Mouse (Mus musculus) c-Kit-positive CD71-positive TER-119-positive erythroid progenitor cells, embryonic 14.5 days (primary cell): ENCODE results near the gene Fzr1.
A peak's percentile ranks its signal among the peaks of the same experiment; 100 is the strongest.

ENCODE experiments used
- DNase-seq: peaks from one replicate; pipeline ENCODE4 v3.0.0-alpha.2; 2013; ENCODE audit warnings: low spot score

The Fzr1 gene

GRCm38 (mm10) chr10:81402227-81402765 lies 24.0 kb upstream of the Fzr1 start:
- no peak for DNase-seq

- DNase-seq = peak; percentile 70
Measured at GRCm38 (mm10) chr10:81401521-81402226, 23.4 kb upstream of the Fzr1 start.

- DNase-seq = no peak
Measured at GRCm38 (mm10) chr10:81401205-81401520, 22.8 kb upstream of the Fzr1 start.

GRCm38 (mm10) chr10:81400371-81401204 lies 22.3 kb upstream of the Fzr1 start:
- DNase-seq = no peak

- no peak for DNase-seq
Measured at GRCm38 (mm10) chr10:81399798-81400308, 21.5 kb upstream of the Fzr1 start.

- no peak for DNase-seq
Measured at GRCm38 (mm10) chr10:81399296-81399695, 21.0 kb upstream of the Fzr1 start.

GRCm38 (mm10) chr10:81396749-81397148 lies 18.4 kb upstream of the Fzr1 start:
- no peak for DNase-seq

GRCm38 (mm10) chr10:81395865-81396264 lies 17.5 kb upstream of the Fzr1 start:
- DNase-seq = no peak

GRCm38 (mm10) chr10:81395127-81395526 lies 16.8 kb upstream of the Fzr1 start:
- peak; percentile 61 for DNase-seq

GRCm38 (mm10) chr10:81393456-81394063 lies 15.2 kb upstream of the Fzr1 start:
- no peak for DNase-seq

GRCm38 (mm10) chr10:81392781-81393185 lies 14.5 kb upstream of the Fzr1 start, which contains the start of gene Smim24:
TSS of gene Smim24 (plus strand) at chr10:81393051.
- no peak for DNase-seq

- DNase-seq = no peak
Measured at GRCm38 (mm10) chr10:81392270-81392669, 14.0 kb upstream of the Fzr1 start.

- no peak for DNase-seq
Measured at GRCm38 (mm10) chr10:81390678-81390965, 12.3 kb upstream of the Fzr1 start.

- peak; percentile 54 for DNase-seq
Measured at GRCm38 (mm10) chr10:81389801-81390677, 11.7 kb upstream of the Fzr1 start.

- no peak for DNase-seq
Measured at GRCm38 (mm10) chr10:81389373-81389772, 11.1 kb upstream of the Fzr1 start.

- DNase-seq = no peak
Measured at GRCm38 (mm10) chr10:81388505-81389055, 10.3 kb upstream of the Fzr1 start, which contains the start of gene Gm48552. TSS of gene Gm48552 (plus strand) at chr10:81389005.

GRCm38 (mm10) chr10:81387716-81388115 lies 9.4 kb upstream of the Fzr1 start:
- DNase-seq = no peak

- no peak for DNase-seq
Measured at GRCm38 (mm10) chr10:81385603-81386306, 7.4 kb upstream of the Fzr1 start.

GRCm38 (mm10) chr10:81384605-81384982 lies 6.3 kb upstream of the Fzr1 start:
- DNase-seq = no peak

- peak; percentile 100 for DNase-seq
Measured at GRCm38 (mm10) chr10:81383802-81384604, 5.7 kb upstream of the Fzr1 start, which contains the start of the genes Dohh and Gm48551. TSS of gene Dohh (plus strand) at chr10:81384428. TSS of gene Gm48551 (plus strand) at chr10:81384466.
